Mouse (Mus musculus): ENCODE results near the gene Ap3d1. TPM values are rescaled to one million over a fixed set of nuclear protein-coding genes. Genes with fewer than 3 reads are reported as not detected.

The Ap3d1 gene
- polyA plus RNA-seq, 1 experiment from 2014 or later, result 102 TPM

DNA sequence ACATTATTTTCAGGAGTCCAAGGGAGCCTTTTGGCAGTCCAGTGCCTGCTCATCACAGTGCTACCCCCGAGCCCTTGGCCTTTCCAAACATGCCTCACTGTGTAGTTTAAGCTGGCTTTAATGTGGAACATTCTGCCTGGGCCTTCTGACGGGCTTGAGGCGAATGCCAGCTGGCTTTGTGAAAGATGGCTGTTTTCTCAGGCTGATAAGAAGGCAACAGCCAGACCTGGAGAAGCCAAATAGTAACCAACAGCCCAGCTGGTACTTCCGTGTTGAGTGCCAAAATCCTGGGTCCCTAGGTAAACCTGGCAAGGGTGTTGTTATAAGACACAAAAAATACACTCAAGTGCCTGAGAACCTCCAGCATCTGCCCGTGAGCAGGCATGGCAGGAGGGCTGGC lies 5.3 kb downstream of the Ap3d1 start:
- no peak for ATAC-seq
- 65% methylated on average over 5 of the region's 5 CpGs for WGBS
- no peak overlapping the region for H3K4me2 ChIP-seq (ENCODE audit: low read length)
- H3K36me3 ChIP-seq (ENCODE audit: control insufficient read depth, insufficient read depth, low read length), result peaks cover 5% of the 10 kb centered on the region
- no peaks in the 10 kb centered on the region for H3K9me3 ChIP-seq (ENCODE audit: control insufficient read depth, low read length)
- H3K4me1 ChIP-seq (ENCODE audit: control insufficient read depth, insufficient read depth, low read depth, low read length), result peaks cover 30% of the 10 kb centered on the region
- H3K27me3 ChIP-seq (replicated peaks; ENCODE audit: control insufficient read depth, insufficient read depth, low read length), result no peaks in the 10 kb centered on the region
- no peak overlapping the region for H3K9ac ChIP-seq (ENCODE audit: low read depth, low read length)
- H3K27ac ChIP-seq (ENCODE audit: low read depth, low read length), result no peak overlapping the region
- no peak overlapping the region for H3K4me3 ChIP-seq (ENCODE audit: low read length)

DNA sequence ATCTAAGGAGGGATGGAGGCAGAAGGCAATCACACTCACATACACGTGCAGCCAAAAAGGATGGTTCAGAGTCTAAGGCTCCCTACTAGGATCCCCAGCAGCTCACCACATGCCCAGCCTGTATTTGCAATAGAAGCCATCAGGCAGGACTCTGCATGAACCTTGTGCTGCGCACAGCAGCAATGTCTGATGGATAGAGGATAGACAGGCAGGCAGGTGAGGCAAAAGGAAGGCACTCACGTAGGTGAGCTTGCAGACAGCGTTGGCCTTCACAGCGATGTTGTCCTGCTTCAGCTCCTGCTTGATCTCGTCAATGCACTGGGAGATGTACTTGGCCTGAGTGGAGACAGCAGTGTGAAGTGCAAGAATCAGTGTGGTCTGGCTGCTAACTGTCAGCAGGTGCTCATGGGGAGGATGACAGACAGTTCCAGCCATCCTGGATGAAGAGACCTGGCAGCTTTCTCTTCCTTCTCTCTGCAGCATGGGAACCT lies 9.4 kb downstream of the Ap3d1 start:
- no peak for ATAC-seq
- H3K27ac ChIP-seq (ENCODE audit: low read depth, low read length), result no peak overlapping the region
- peaks cover 5% of the 10 kb centered on the region for H3K4me1 ChIP-seq (ENCODE audit: control insufficient read depth, insufficient read depth, low read depth, low read length)
- 90% methylated on average over 6 of the region's 6 CpGs for WGBS
- peaks cover 35% of the 10 kb centered on the region for H3K36me3 ChIP-seq (ENCODE audit: control insufficient read depth, insufficient read depth, low read length)
- H3K4me3 ChIP-seq (ENCODE audit: low read length), result no peak overlapping the region
- no peak overlapping the region for H3K4me2 ChIP-seq (ENCODE audit: low read length)
- no peaks in the 10 kb centered on the region for H3K27me3 ChIP-seq (replicated peaks; ENCODE audit: control insufficient read depth, insufficient read depth, low read length)
- no peaks in the 10 kb centered on the region for H3K9me3 ChIP-seq (ENCODE audit: control insufficient read depth, low read length)
- no peak overlapping the region for H3K9ac ChIP-seq (ENCODE audit: low read depth, low read length)

DNA sequence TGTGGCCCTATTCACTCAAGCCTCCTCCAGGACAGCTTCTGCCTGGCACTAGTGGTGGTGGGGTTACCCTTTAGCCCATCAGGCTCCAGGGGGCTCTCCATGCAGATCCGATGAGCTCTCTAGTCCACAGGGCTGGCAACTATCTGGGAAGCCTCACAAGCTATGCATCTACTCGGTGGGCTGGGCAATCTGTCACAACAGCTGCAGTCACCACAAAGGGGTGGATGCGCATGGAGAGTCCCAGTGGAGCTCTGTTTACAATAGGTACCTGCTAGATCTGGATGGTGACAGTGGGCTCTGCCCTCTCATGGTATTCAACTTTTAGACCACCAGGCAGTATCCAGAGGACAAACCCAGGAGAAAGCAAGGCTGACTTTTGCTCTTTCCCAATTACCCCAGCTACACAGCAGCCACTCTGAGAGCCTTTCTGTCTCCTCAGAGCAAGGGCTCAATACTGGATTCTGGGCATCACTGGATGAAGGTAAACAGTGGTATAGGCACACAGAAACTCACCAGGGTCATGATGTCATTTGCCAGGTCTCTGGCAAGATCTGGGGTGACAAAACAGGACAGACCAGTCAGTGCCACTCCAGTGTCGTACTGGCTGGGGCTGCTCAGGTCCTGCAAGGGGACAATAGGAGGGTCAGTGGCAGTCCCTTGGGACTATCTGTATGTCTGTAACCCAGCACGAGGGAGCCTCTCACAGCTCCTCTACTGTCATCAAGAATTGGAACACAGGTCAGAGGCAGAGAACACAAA lies 14.5 kb downstream of the Ap3d1 start:
- Histone ChIP-seq H3K9me3 (ENCODE audit: control insufficient read depth, low read length) (no peaks in the 10 kb centered on the region), H3K9ac (ENCODE audit: low read depth, low read length) (no peak overlapping the region), H3K4me2 (ENCODE audit: low read length) (no peak overlapping the region), H3K36me3 (ENCODE audit: control insufficient read depth, insufficient read depth, low read length) (peaks cover 62% of the 10 kb centered on the region), H3K4me1 (ENCODE audit: control insufficient read depth, insufficient read depth, low read depth, low read length) (no peaks in the 10 kb centered on the region), H3K4me3 (ENCODE audit: low read length) (no peak overlapping the region), H3K27ac (ENCODE audit: low read depth, low read length) (no peak overlapping the region), H3K27me3 (replicated peaks; ENCODE audit: control insufficient read depth, insufficient read depth, low read length) (no peaks in the 10 kb centered on the region)
- WGBS, result 80% methylated on average over 5 of the region's 5 CpGs
- no peak for ATAC-seq

DNA sequence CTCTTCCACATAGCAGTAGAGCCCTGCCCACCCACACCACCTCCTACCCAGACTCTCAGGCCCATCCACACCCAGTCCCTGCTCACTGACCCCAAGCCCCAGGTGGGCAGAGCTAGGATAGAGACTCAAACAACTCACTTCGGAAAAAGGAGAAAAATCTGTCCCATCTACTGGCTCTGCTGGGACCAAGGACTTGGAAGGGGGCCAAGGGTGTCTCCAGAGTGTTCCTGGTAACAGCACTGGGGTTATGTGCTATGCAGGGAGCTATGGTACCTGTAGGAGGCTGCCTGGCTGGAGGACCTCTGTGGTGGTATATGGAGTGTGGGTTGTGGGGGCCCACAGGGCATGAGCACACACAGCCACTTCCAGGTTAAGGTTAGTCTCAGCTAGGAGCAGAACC lies 24.8 kb downstream of the Ap3d1 start:
- Histone ChIP-seq H3K36me3 (ENCODE audit: control insufficient read depth, insufficient read depth, low read length) (peaks cover 86% of the 10 kb centered on the region), H3K9ac (ENCODE audit: low read depth, low read length) (no peak overlapping the region), H3K27me3 (replicated peaks; ENCODE audit: control insufficient read depth, insufficient read depth, low read length) (no peaks in the 10 kb centered on the region), H3K9me3 (ENCODE audit: control insufficient read depth, low read length) (no peaks in the 10 kb centered on the region), H3K27ac (ENCODE audit: low read depth, low read length) (no peak overlapping the region), H3K4me1 (ENCODE audit: control insufficient read depth, insufficient read depth, low read depth, low read length) (no peaks in the 10 kb centered on the region), H3K4me2 (ENCODE audit: low read length) (no peak overlapping the region), H3K4me3 (ENCODE audit: low read length) (no peak overlapping the region)
- WGBS, result 79% methylated on average over 1 of the region's 1 CpGs
- no peak for ATAC-seq

DNA sequence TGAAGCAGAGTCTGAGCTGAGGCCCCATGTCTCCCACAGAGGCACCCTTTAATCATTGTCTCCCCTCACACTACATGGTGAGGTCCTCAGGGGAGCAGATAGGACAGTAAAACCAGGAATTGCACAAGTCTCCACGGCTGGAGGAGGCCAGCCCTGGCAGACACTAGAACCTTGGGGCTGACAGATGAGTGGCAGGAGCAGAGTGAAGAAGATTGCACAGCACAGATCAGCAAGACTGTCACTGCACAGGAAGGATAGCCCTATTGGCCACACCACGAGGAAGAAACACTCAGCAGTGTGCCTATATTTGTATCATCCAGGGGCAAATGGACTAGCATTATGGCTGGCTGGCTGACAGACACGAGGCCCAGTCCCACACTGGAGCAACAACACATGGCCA lies 31.2 kb downstream of the Ap3d1 start:
- no peak overlapping the region for H3K27ac ChIP-seq (ENCODE audit: low read depth, low read length)
- no peaks in the 10 kb centered on the region for H3K27me3 ChIP-seq (replicated peaks; ENCODE audit: control insufficient read depth, insufficient read depth, low read length)
- H3K4me1 ChIP-seq (ENCODE audit: control insufficient read depth, insufficient read depth, low read depth, low read length), result no peaks in the 10 kb centered on the region
- no peak for ATAC-seq
- 91% methylated on average over 3 of the region's 3 CpGs for WGBS
- H3K4me3 ChIP-seq (ENCODE audit: low read length), result no peak overlapping the region
- no peak overlapping the region for H3K4me2 ChIP-seq (ENCODE audit: low read length)
- no peak overlapping the region for H3K9ac ChIP-seq (ENCODE audit: low read depth, low read length)
- peaks cover 77% of the 10 kb centered on the region for H3K36me3 ChIP-seq (ENCODE audit: control insufficient read depth, insufficient read depth, low read length)
- no peaks in the 10 kb centered on the region for H3K9me3 ChIP-seq (ENCODE audit: control insufficient read depth, low read length)

DNA sequence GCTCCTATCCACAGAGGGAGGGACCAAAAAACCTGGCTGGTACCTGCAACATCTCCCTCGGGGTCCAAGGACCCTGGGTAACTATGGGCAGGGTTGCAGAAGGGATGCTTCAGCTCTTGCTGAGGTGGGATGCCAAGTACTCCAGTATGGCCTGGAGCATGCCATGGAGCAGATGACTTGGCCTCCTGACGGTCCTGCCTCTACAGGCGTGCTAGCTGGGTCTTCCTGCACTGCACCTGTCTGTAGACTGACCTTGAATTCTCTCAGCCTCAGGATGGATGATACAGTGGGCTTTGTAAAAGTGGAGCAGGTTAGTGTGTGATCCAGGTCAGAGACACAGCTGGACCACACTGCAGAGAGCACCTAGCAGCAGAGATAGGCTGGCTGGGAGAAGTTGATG lies 36.6 kb downstream of the Ap3d1 start:
- Histone ChIP-seq H3K36me3 (ENCODE audit: control insufficient read depth, insufficient read depth, low read length) (peaks cover 30% of the 10 kb centered on the region), H3K27me3 (replicated peaks; ENCODE audit: control insufficient read depth, insufficient read depth, low read length) (no peaks in the 10 kb centered on the region), H3K9ac (ENCODE audit: low read depth, low read length) (no peak overlapping the region), H3K4me1 (ENCODE audit: control insufficient read depth, insufficient read depth, low read depth, low read length) (peaks cover 22% of the 10 kb centered on the region), H3K9me3 (ENCODE audit: control insufficient read depth, low read length) (no peaks in the 10 kb centered on the region), H3K4me2 (ENCODE audit: low read length) (no peak overlapping the region), H3K4me3 (ENCODE audit: low read length) (no peak overlapping the region), H3K27ac (ENCODE audit: low read depth, low read length) (no peak overlapping the region)
- WGBS, result 83% methylated on average over 3 of the region's 3 CpGs
- ATAC-seq, result no peak

DNA sequence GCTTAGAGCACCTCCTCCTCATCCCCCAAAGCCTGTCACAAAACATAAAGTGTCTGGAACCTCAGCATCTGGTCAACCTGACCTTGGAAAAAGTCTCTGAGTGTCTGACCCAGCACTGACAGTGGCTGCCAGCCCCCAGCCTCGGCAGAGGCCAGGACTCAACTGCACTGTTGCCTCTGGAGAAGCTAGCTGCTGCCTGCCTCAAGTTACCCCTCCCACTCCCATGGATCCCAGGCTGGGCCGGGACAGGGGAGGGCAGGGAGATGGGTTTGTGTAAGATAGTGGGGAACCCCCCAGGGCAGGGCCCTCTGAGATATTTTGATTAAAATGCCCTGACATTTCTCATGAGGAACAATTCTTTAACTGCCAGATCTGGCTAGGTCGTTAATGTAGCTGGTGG lies 37.0 kb downstream of the Ap3d1 start:
- Histone ChIP-seq H3K9ac (ENCODE audit: low read depth, low read length) (no peak overlapping the region), H3K4me2 (ENCODE audit: low read length) (no peak overlapping the region), H3K4me1 (ENCODE audit: control insufficient read depth, insufficient read depth, low read depth, low read length) (peaks cover 26% of the 10 kb centered on the region), H3K27me3 (replicated peaks; ENCODE audit: control insufficient read depth, insufficient read depth, low read length) (no peaks in the 10 kb centered on the region), H3K27ac (ENCODE audit: low read depth, low read length) (no peak overlapping the region), H3K9me3 (ENCODE audit: control insufficient read depth, low read length) (no peaks in the 10 kb centered on the region), H3K36me3 (ENCODE audit: control insufficient read depth, insufficient read depth, low read length) (peaks cover 26% of the 10 kb centered on the region), H3K4me3 (ENCODE audit: low read length) (no peak overlapping the region)
- WGBS, result 67% methylated on average over 3 of the region's 3 CpGs
- ATAC-seq, result no peak

DNA sequence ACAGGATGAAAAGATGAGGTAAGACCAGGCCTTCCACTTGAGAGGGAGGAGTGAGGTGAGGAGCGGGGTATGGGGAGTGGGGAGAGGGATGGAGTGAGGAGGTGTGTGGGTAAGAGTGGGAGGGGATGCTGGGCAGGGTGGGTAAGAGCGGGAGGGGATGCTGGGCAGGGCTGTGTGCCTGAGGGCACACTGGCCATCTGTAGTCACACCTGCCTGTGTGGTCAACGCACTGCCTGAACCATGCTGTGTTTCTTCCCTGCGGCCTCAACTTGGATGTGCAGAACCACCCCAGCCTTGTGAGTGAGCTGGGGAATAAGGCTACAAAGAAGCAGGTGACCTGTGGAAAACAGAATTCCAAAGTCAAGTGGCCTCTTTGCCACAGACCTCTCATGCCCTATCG lies 37.6 kb downstream of the Ap3d1 start:
- Histone ChIP-seq H3K4me3 (ENCODE audit: low read length) (no peak overlapping the region), H3K4me2 (ENCODE audit: low read length) (no peak overlapping the region), H3K36me3 (ENCODE audit: control insufficient read depth, insufficient read depth, low read length) (peaks cover 20% of the 10 kb centered on the region), H3K9ac (ENCODE audit: low read depth, low read length) (no peak overlapping the region), H3K9me3 (ENCODE audit: control insufficient read depth, low read length) (no peaks in the 10 kb centered on the region), H3K27me3 (replicated peaks; ENCODE audit: control insufficient read depth, insufficient read depth, low read length) (no peaks in the 10 kb centered on the region), H3K4me1 (ENCODE audit: control insufficient read depth, insufficient read depth, low read depth, low read length) (peaks cover 30% of the 10 kb centered on the region), H3K27ac (ENCODE audit: low read depth, low read length) (no peak overlapping the region)
- no peak for ATAC-seq
- WGBS, result 85% methylated on average over 5 of the region's 5 CpGs

GRCm38 (mm10) chr10:80703643-80704042 lies 38.4 kb downstream of the Ap3d1 start:
- Histone ChIP-seq H3K4me3 (ENCODE audit: low read length) (peak overlapping the region; percentile 61), H3K27ac (ENCODE audit: low read depth, low read length) (no peak overlapping the region), H3K4me2 (ENCODE audit: low read length) (peak overlapping the region; percentile 84), H3K9ac (ENCODE audit: low read depth, low read length) (0 out of 2 replicates have a peak overlapping the region, but pooled peaks have one; percentile 1), H3K9me3 (ENCODE audit: control insufficient read depth, low read length) (no peaks in the 10 kb centered on the region), H3K27me3 (replicated peaks; ENCODE audit: control insufficient read depth, insufficient read depth, low read length) (no peaks in the 10 kb centered on the region), H3K36me3 (ENCODE audit: control insufficient read depth, insufficient read depth, low read length) (peaks cover 12% of the 10 kb centered on the region), H3K4me1 (ENCODE audit: control insufficient read depth, insufficient read depth, low read depth, low read length) (peaks cover 33% of the 10 kb centered on the region)
- WGBS, result 81% methylated on average over 5 of the region's 5 CpGs
- ATAC-seq, result no peak
